Mouse (Mus musculus) splenic B cell, adult 2 months (primary cell): ENCODE measurements at regions not wholly inside any gene's neighbourhood (a gene's known extent, or its start where the extent isn't known, plus 50 kb on each side); places are given as distances from the start of the nearest gene placed in this dataset.

Source experiments
- DNase-seq: peaks from one replicate; pipeline ENCODE4 v3.0.0-alpha.2; 2011; ENCODE audit warnings: low read depth, low spot score
- H3K27me3 ChIP-seq: 2 replicates; pipeline ENCODE4 v1.6.1; 2012; ENCODE audit warnings: mild to moderate bottlenecking, low read length, moderate library complexity, mixed read lengths; ENCODE audit not compliant: control insufficient read depth, poor library complexity, insufficient read depth, severe bottlenecking
- H3K36me3 ChIP-seq: 2 replicates; pipeline ENCODE4 v1.6.1; 2012; ENCODE audit warnings: mild to moderate bottlenecking, low read length, moderate library complexity, mixed read lengths; ENCODE audit not compliant: control insufficient read depth, poor library complexity, insufficient read depth, severe bottlenecking

DNA sequence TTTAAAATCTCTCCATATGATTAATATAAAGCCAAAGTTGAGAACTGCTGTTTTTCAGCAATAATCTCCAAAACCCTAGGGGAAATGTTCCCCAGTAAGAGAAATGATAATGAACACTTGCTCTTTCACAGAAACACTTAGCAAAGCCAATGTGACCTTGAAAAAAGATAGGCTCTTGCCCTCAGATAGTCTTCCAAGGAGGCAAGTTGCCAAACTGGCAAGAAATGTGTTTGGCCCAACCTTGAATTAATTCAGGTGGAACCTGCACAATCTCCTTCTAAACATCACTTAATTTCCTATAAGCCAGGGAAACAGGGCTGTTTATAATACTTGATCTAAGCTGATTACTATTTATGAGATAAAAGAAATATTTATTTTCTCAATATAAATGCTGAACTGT lies 244.0 kb upstream of the Gnaz start:
- Histone ChIP-seq H3K36me3 (no peaks in the 10 kb centered on the region), H3K27me3 (no peaks in the 10 kb centered on the region)
- DNase-seq = no peak

DNA sequence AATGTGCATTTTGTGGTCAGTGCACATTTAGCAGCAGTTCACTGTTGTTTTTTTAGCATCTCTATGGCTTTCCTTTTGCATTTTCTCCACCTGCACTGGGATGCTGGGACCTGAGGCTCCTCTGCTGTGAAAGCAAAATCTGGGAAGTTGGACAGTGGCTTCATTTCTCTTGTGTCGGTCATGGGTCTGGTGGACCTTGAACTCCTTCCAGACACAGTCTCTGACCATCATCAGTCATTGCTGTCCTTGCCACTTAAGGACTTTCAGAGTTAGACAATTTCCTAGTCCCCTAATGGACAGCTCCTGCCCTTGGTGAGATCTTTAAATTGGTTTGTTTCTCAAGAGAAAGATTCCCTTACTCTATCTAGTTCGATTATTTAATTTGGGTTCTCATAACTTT lies 217.5 kb upstream of the Gnaz start:
- Histone ChIP-seq H3K27me3 (no peaks in the 10 kb centered on the region), H3K36me3 (no peaks in the 10 kb centered on the region)
- DNase-seq = no peak

DNA sequence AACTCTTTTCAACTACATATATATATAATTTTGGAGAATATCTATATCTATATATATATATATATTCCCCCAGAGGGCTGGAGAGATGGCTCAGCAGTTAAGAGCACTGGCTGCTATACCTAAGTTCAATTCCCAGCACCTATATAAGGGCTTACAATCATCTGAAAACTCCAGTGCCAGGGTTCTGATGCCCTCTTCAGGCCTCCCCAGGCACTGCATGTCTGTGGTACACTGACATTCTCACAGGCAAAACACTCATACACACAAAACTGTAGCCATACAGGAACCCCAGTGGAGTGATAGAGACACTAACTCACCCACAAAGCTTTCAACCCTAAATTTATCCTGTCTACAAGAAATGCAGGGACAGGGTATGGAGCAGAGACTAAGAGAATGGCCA lies 216.1 kb upstream of the Gnaz start:
- DNase-seq = no peak
- H3K27me3 ChIP-seq = no peaks in the 10 kb centered on the region
- H3K36me3 ChIP-seq = no peaks in the 10 kb centered on the region

GRCm38 (mm10) chr10:74760734-74761133 lies 206.2 kb upstream of the Gnaz start:
- no peak for DNase-seq
- no peaks in the 10 kb centered on the region for H3K27me3 ChIP-seq
- H3K36me3 ChIP-seq = no peaks in the 10 kb centered on the region

- Histone ChIP-seq H3K36me3 (no peaks in the 10 kb centered on the region), H3K27me3 (no peaks in the 10 kb centered on the region)
- no peak for DNase-seq
Observed at GRCm38 (mm10) chr10:74789245-74789644, 177.7 kb upstream of the Gnaz start.

- H3K36me3 ChIP-seq = no peaks in the 10 kb centered on the region
- H3K27me3 ChIP-seq = no peaks in the 10 kb centered on the region
- DNase-seq = no peak
Observed at GRCm38 (mm10) chr10:74789987-74790386, 177.0 kb upstream of the Gnaz start.

DNA sequence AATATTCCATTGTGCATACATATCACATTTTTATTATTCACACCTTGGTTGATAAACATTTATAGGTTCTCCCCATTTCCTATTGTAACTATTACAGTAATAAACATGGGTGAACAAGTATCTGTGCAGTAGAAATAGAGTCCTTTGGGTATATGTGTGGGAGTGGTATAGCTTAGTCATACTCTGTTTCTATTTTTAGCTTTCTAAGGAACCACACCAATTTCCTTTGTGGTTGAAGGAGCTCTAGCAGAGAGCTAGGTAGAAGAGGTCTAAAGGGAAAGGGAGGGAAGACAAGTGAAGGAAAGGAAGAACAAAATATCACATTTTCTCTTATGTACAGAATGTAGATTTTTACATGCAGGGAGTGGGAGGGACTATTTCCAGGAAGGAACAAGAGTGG lies 143.6 kb upstream of the Gnaz start:
- H3K27me3 ChIP-seq = no peaks in the 10 kb centered on the region
- no peaks in the 10 kb centered on the region for H3K36me3 ChIP-seq
- no peak for DNase-seq

- DNase-seq = no peak
- H3K27me3 ChIP-seq = no peaks in the 10 kb centered on the region
- H3K36me3 ChIP-seq = no peaks in the 10 kb centered on the region
Observed at GRCm38 (mm10) chr10:74834359-74834758, 132.6 kb upstream of the Gnaz start.

- DNase-seq = peak; percentile 38
- no peaks in the 10 kb centered on the region for H3K27me3 ChIP-seq
- H3K36me3 ChIP-seq = no peaks in the 10 kb centered on the region
Observed at GRCm38 (mm10) chr10:74848372-74848771, 118.6 kb upstream of the Gnaz start.

DNA sequence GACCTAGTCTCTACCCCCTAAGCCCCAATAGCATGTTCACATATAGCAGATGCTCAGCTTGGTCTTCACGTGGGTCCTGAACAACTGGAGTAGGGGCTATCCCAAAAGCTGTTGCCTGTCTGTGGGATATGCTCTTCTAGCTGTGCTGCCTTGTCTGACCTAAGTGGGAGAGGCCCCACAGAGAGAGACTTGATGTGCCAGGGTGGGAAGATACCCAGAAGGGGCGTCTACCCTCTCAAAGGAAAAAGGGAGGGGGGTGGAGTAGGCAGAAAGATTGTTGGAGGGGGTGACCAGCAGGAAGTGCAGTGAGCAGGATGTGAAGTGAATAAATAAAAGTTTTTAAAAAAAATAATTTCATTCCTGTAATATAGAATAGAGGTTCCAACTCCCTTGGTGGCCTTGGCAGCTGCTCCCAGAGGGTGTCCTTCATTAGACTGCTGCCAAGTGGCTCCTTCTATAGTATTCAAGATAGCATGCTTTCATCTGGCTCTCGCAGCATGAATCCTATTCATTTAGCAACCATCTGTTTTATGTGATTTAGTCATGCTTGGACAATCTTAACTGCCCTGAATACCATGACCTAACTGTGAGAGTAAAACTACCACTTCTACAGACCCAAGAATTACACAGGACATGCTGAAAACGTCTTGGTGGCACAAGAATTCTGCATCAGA lies 111.8 kb upstream of the Gnaz start:
- DNase-seq = no peak
- Histone ChIP-seq H3K27me3 (no peaks in the 10 kb centered on the region), H3K36me3 (no peaks in the 10 kb centered on the region)
